Mouse (Mus musculus) T-helper 17 cell (primary cell): ENCODE data around the gene Tspan9.

ENCODE experiments used
- in situ Hi-C, 2 experiments: fragments of 300-600 bp; cut with MboI, MseI; formaldehyde crosslinking; loops; 1 replicate in 1 of 2; 2 replicates in 1 of 2; pipeline ENCODE4 v1.15.1; 2025; ENCODE audit warnings: high pct_unique_total_duplicates in 2 of 2

Tspan9 gene

DNA sequence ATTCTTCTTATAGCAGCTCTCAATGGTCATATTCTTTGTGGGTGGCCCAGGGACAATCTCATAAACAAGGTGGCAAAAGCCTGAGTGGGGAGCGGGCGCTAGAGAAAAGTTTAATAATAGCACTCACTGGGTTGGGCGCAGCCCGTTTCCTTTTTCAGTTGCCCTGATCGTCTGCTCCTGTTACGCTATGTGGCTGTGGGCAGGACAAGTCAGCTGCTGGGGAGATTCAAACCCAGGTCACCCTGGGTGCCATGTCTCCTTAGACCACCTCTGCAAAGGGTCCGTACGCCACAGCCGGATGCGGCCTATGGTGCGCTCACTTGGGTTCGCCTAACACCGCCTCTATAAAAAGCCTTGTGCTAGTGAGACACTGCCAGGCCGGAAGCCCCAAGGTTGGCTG lies 156.0 kb downstream of the Tspan9 start:
- in situ Hi-C loops = no loop called here

DNA sequence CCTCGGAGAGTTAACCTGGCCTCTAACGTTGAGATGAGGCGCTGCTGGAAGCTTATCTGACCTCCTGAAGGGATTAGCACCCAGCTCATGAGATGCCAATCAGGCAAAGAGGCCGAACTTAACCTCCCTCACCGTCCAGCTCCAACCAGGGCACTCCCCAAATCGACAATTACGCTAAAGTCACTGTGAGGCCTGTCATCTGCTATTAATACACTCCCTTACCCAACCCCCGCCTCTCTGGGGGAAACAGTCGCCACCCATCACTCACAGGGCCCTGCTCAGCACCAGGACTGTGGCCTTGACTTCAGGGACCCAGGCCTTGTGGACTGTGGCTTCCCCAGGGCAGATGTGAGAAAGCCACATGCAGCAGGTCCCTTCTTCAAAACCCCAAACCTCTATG lies 157.0 kb downstream of the Tspan9 start:
- in situ Hi-C loops = no loop called here

DNA sequence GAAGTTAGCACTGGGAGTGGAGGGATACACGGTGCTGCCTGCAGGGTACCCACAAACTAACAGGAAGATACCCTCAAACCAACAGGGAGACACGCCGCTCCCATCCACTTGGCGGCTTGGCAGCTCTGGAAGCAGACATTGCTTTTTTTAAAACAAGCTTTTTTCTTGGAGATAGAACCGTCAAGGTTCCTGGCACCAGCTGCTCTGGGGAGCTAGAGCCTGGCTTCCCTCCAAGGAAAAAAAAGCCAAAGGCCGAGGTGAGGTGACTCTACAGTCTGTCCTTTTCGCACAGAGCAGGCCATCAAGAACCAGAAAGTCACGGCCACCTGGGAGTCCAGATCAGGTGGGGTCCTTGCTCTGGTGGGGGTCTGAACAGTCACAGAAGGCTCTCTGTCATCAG lies 162.2 kb downstream of the Tspan9 start:
- in situ Hi-C loops = no loop called here

DNA sequence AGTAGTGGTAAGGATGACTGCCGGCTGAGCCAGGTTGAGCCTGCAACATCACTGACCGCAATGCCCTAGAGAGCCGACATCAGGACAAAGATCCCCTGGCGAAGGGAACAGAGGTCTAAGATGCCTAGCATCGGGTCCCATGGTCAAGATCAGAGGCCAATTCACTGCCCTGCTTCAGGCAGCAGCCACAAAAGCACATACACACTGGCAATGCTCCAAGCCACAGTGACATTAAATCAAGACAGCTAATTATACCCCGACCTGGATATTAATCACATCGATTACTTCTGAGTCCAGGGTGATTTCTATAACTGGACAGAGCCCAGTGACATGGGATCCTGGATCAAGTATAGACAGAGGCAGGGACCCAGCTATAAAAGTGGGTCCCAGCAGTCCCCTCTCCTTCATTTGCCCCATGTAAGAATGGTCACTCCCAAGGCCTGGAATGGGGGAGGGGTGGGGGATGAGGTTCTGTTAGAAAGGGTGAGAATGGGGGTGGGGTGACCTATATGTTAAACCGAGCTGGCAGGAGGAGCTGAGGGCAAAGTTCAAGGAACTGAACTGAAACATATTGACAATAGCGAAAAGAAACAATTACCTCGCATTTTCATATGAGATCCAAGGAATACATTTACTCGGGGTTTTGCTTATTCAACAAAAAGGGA lies 162.9 kb downstream of the Tspan9 start:
- in situ Hi-C loops = no loop called here

DNA sequence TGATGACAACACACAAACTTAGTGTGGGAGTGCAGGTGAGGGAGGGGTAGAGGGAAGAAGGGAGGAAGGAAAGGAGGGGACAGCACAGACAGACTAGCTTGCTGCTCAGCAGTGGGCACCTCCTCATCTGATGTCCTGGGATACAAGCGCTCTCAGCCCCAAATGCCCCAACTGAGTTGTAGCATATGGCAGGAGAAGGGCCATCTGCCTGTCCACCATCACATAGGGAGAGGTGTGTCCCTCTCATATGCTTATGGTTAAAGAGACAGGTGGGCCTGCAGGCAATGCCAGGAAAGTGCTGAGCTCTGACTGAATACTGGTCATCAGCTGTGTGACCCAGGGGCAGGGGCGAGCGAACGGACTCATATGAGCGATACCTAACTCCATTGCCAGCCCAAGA lies 163.6 kb downstream of the Tspan9 start:
- in situ Hi-C loops = no loop called here

GRCm38 (mm10) chr6:127978941-127979340 lies 164.5 kb downstream of the Tspan9 start:
- in situ Hi-C loops = no loop called here

- in situ Hi-C loops = no loop called here
Measured at GRCm38 (mm10) chr6:127976695-127977094, 166.7 kb downstream of the Tspan9 start.

GRCm38 (mm10) chr6:127974000-127974399 lies 169.4 kb downstream of the Tspan9 start:
- in situ Hi-C loops = loop anchor here in 1 of 2 experiments (5.0 kb wide), 1 partner anchor 118 kb away; no protein-coding TSS in a partner anchor

- in situ Hi-C loops = loop anchor here in 1 of 2 experiments (5.0 kb wide), 1 partner anchor 119 kb away; no protein-coding TSS in a partner anchor
Measured at GRCm38 (mm10) chr6:127973553-127973952, 169.8 kb downstream of the Tspan9 start.

- in situ Hi-C loops = loop anchor here in 1 of 2 experiments (5.0 kb wide), 1 partner anchor 120 kb away; no protein-coding TSS in a partner anchor
Measured at GRCm38 (mm10) chr6:127971931-127972330, 171.5 kb downstream of the Tspan9 start.

DNA sequence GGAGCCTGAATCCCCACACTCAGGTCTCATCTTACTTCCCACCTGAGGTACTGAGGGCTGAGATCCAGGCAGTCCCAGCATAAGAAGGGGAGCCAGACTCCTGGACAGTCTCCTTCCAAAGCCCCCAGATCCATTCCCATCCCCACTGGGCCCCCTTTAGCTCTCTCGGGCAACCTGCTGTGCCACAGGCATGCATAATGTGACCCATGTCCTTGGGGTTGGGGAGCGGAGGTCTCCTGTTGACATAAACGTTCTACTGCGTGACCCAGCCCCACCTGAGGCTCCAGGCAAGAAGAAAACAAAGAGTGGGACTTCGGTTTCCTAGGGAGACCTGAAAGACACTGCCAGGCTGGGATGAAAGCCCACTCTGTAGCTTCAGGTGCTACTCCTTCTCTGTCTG lies 172.5 kb downstream of the Tspan9 start:
- in situ Hi-C loops = loop anchor here in 1 of 2 experiments (5.0 kb wide), 1 partner anchor 121 kb away; no protein-coding TSS in a partner anchor

- in situ Hi-C loops = loop anchor here in 1 of 2 experiments (5.0 kb wide), 1 partner anchor 122 kb away; no protein-coding TSS in a partner anchor
Measured at GRCm38 (mm10) chr6:127970120-127970519, 173.3 kb downstream of the Tspan9 start.

GRCm38 (mm10) chr6:127969709-127970108 lies 173.7 kb downstream of the Tspan9 start:
- in situ Hi-C loops = loop anchor here (5.0 kb wide), 1 partner anchor 123 kb away; no protein-coding TSS in a partner anchor

GRCm38 (mm10) chr6:127965497-127965896 lies 177.9 kb downstream of the Tspan9 start:
- in situ Hi-C loops = loop anchor here in 1 of 2 experiments (5.0 kb wide), 1 partner anchor 127 kb away; no protein-coding TSS in a partner anchor

- in situ Hi-C loops = no loop called here
Measured at GRCm38 (mm10) chr6:127960203-127960602, 183.2 kb downstream of the Tspan9 start.

GRCm38 (mm10) chr6:127956172-127956571 lies 187.2 kb downstream of the Tspan9 start:
- in situ Hi-C loops = no loop called here

- in situ Hi-C loops = no loop called here
Measured at GRCm38 (mm10) chr6:127953071-127953470, 190.3 kb downstream of the Tspan9 start.

DNA sequence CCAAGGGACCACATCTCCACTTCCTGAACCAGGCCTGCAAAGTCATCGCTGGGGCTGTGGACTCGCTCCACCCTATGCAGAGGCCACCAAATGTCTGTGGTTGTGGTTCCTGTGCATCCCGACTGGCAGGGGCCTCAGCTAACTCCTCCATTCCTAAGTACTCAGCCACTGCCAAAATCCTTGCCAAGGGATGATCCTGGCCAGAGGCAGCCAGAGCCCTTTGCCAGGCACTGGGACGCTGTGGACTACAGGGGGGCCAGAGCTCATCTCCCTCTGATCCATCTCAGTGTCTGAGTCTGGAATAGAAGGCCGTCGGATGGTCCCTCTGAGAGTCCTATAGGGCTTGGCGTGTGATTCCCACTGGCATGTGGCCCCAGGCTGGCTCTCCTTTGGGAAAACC lies 193.5 kb downstream of the Tspan9 start:
- in situ Hi-C loops = loop anchor here in 1 of 2 experiments (10.0 kb wide), 1 partner anchor 405 kb away; no protein-coding TSS in a partner anchor

- in situ Hi-C loops = loop anchor here in 1 of 2 experiments (10.0 kb wide), 1 partner anchor 404 kb away; no protein-coding TSS in a partner anchor
Measured at GRCm38 (mm10) chr6:127948656-127949055, 194.7 kb downstream of the Tspan9 start.

DNA sequence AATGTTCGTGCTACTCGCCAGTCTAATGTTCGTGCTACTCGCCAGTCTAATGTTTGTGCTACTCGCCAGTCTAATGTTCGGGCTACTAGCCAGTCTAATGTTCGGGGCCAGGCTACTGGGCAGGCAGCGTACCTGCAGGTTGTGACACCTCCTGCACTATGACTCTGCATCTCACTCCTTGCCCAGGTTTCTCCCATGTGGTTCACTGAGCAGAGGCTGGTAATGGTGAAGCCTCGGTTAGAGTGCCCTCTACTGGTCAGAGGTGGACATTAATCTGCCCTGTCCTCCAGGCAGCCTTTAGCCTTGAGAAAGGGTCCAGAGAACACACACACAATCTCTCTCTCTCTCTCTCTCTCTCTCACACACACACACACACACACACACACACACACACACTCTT lies 197.7 kb downstream of the Tspan9 start:
- in situ Hi-C loops = loop anchor here in 1 of 2 experiments (10.0 kb wide), 1 partner anchor 401 kb away; no protein-coding TSS in a partner anchor

DNA sequence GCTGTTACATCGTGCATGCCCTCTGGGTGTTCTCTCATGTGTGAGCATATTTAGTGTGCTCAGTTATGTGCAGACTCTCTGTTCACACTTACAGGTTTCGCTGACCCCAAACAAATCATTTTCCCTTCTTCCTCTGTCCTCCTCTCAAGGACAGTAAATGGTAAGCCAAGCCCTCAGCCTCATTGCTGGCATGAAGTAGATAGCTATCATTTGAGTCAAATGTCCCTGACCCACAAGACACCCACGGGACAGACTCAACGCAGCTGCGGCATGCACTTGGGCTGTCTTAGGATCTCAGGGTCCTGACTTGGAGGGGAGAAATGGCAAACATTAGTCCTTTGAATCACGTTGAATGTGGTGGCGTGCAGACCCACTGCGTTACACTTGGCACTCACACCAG lies 201.0 kb downstream of the Tspan9 start:
- in situ Hi-C loops = loop anchor here in 1 of 2 experiments (10.0 kb wide), 1 partner anchor 398 kb away; no protein-coding TSS in a partner anchor

- in situ Hi-C loops = no loop called here
Measured at GRCm38 (mm10) chr6:127935105-127935504, 208.3 kb downstream of the Tspan9 start.

- in situ Hi-C loops = loop anchor here in 1 of 2 experiments (5.0 kb wide), 1 partner anchor 387 kb away; no protein-coding TSS in a partner anchor
Measured at GRCm38 (mm10) chr6:127933841-127934240, 209.6 kb downstream of the Tspan9 start.
